ENCODE assay signal across 9 mouse cellular contexts in genomic region chr12:72236564-72237011, GRCm38 (mm10). TPM values are rescaled to one million over a fixed set of nuclear protein-coding genes. Genes with fewer than 3 reads are reported as not detected.
DNase-seq lines count a peak whose midpoint lies in the region; ATAC-seq lines count a peak whose summit lies in the region.
"Had no signal": no experiment of that assay in that cellular context is flagged by ENCODE, and none has a peak within 500 bp of the region (broad histone marks: within the 10 kb centered on the region; RNA-seq: fewer than 3 reads in every experiment).

No protein-coding gene starts in this region.

- peaks cover 3% of the 10 kb centered on the region; the same call in 1 of the 2 replicates for H3K4me1 ChIP-seq in kidney, embryonic 14.5 days (ENCODE audit: control insufficient read depth, insufficient read depth, low read length)
- H3K4me1 ChIP-seq in intestine, embryonic 14.5 days (replicated peaks; ENCODE audit: control insufficient read depth, insufficient read depth, low read length), result 0 out of 2 replicates have a peak, but pooled peaks cover 3% of the 10 kb centered on the region
- H3K4me1 ChIP-seq in limb, embryonic 12.5 days (replicated peaks), result no peaks in the 10 kb centered on the region

- H3K36me3 ChIP-seq in kidney, embryonic 14.5 days (ENCODE audit: control insufficient read depth, insufficient read depth, low read length), result no peaks in the 10 kb centered on the region
- H3K36me3 ChIP-seq in intestine, embryonic 14.5 days (ENCODE audit: control insufficient read depth, insufficient read depth, low read length), result no peaks in the 10 kb centered on the region
- H3K36me3 ChIP-seq in limb, embryonic 12.5 days, result no peaks in the 10 kb centered on the region

- peak overlapping the region; percentile 51 for H3K9ac ChIP-seq in kidney, embryonic 14.5 days (ENCODE audit: low read depth, low read length)
- peak overlapping the region; percentile 35; the same call in 1 of the 2 replicates for H3K9ac ChIP-seq in intestine, embryonic 14.5 days (ENCODE audit: low read length)
- H3K9ac ChIP-seq in limb, embryonic 12.5 days (replicated peaks), result peak overlapping the region; percentile 55

- H3K27me3 ChIP-seq in kidney, embryonic 14.5 days (ENCODE audit: control insufficient read depth, insufficient read depth, low read length), result peaks cover 30% of the 10 kb centered on the region
- peaks cover 27% of the 10 kb centered on the region for H3K27me3 ChIP-seq in intestine, embryonic 14.5 days (replicated peaks; ENCODE audit: control insufficient read depth, insufficient read depth, low read length)
- H3K27me3 ChIP-seq in limb, embryonic 12.5 days, result peaks cover 41% of the 10 kb centered on the region

- H3K4me3 ChIP-seq in kidney, embryonic 14.5 days (ENCODE audit: low read length), result peak overlapping the region; percentile 49
- H3K4me3 ChIP-seq in intestine, embryonic 14.5 days (ENCODE audit: low read depth, low read length), result peak overlapping the region; percentile 45
- peak overlapping the region; percentile 49 for H3K4me3 ChIP-seq in limb, embryonic 12.5 days (replicated peaks)

- peak overlapping the region; percentile 83 for H3K4me2 ChIP-seq in kidney, embryonic 14.5 days (replicated peaks; ENCODE audit: low read depth, low read length)
- H3K4me2 ChIP-seq in intestine, embryonic 14.5 days (ENCODE audit: low read length), result peak overlapping the region; percentile 79
- H3K4me2 ChIP-seq in limb, embryonic 12.5 days, result peak overlapping the region; percentile 81

- ATAC-seq in kidney, embryonic 14.5 days (ENCODE audit: low FRiP score, low TSS enrichment), result peak; percentile 96
- peak; percentile 85 for ATAC-seq in intestine, embryonic 14.5 days (replicated peaks; ENCODE audit: low FRiP score, low TSS enrichment, low read depth)
- ATAC-seq in limb, embryonic 12.5 days (ENCODE audit: insufficient number of reproducible peaks, insufficient read depth, low FRiP score, low TSS enrichment, low read depth), result peak; percentile 92

- no peak for DNase-seq in kidney, adult 8-10 months
- DNase-seq in embryo, embryonic 10 days (ENCODE audit: low spot score), result peak; percentile 85
- DNase-seq in gastrocnemius, postnatal 25 days, result peak; percentile 26
- DNase-seq in intestine, embryonic 14.5 days (ENCODE audit: low spot score), result peak; percentile 76
- DNase-seq in neural tube, embryonic 10.5 days (ENCODE audit: extremely low spot score, low spot score), result peak; percentile 80
- DNase-seq in testis, postnatal 14 days (ENCODE audit: low spot score), result peak; percentile 46

- no peak overlapping the region for H3K27ac ChIP-seq in kidney, embryonic 14.5 days (ENCODE audit: low read depth, low read length)
- no peak overlapping the region for H3K27ac ChIP-seq in intestine, embryonic 14.5 days (ENCODE audit: low read depth)
- H3K27ac ChIP-seq in limb, embryonic 12.5 days, result no peak overlapping the region
- H3K27ac ChIP-seq: macrophage had no signal

- under 1% methylated on average over 56 of the region's 56 CpGs for WGBS in kidney, embryonic 14.5 days
- WGBS in intestine, embryonic 14.5 days, result under 1% methylated on average over 54 of the region's 56 CpGs
- under 1% methylated on average over 56 of the region's 56 CpGs for WGBS in limb, embryonic 12.5 days

- no peaks in the 10 kb centered on the region for H3K9me3 ChIP-seq in kidney, embryonic 14.5 days (ENCODE audit: control insufficient read depth, low read length)
- no peaks in the 10 kb centered on the region for H3K9me3 ChIP-seq in intestine, embryonic 14.5 days (ENCODE audit: control insufficient read depth, low read length)
- H3K9me3 ChIP-seq in limb, embryonic 12.5 days, result no peaks in the 10 kb centered on the region

RNA-seq across cellular contexts. Expression of gene Ccdc175, which starts 51.8 kb away (rescaled TPM):
- polyA plus RNA-seq in kidney, embryonic 14.5 days (2014; fragmentation: Nextera tagmentation; extraction: Ambion mirVana), result not detected in 2 replicates
- total RNA-seq in gastrocnemius, postnatal 25 days (2021), result not detected
- not detected in 2 replicates for polyA plus RNA-seq in intestine, embryonic 14.5 days (2014; fragmentation: Nextera tagmentation; extraction: Ambion mirVana)
- not detected in 2 replicates for polyA plus RNA-seq in limb, embryonic 12.5 days (2016; fragmentation: Nextera tagmentation; extraction: Ambion mirVana)
- polyA plus RNA-seq: macrophage had no signal

Comparison
In these comparisons a context has a peak if more than half of its experiments do, and no peak if none do; other contexts are left out.
1. DNase-seq: peak in embryo, embryonic 10 days (single experiment), gastrocnemius, postnatal 25 days (single experiment), intestine, embryonic 14.5 days (single experiment), neural tube, embryonic 10.5 days (single experiment) and testis, postnatal 14 days (single experiment); none in kidney, adult 8-10 months (0 of 2).
2. Peak in every context shown above with its lines, with median percentiles within 50 percentile points of each other: ATAC-seq, H3K4me2 ChIP-seq, H3K4me3 ChIP-seq and H3K9ac ChIP-seq.